Mouse (Mus musculus) testis, adult 2 months (tissue): ENCODE data around the gene H2-T23.

Experiments
- CTCF ChIP-seq: fragments of 200-500 bp; IDR thresholded peaks from 2 replicates; pipeline ENCODE4 v1.5.1; 2012; ENCODE audit warnings: low read depth, mild to moderate bottlenecking, inconsistent platforms, low read length, moderate library complexity; ENCODE audit not compliant: control insufficient read depth, insufficient read depth, insufficient replicate concordance
- POLR2A ChIP-seq: fragments of 200-500 bp; IDR thresholded peaks from 2 replicates; pipeline ENCODE4 v1.6.1; 2012; ENCODE audit warnings: low read depth, mild to moderate bottlenecking, inconsistent platforms, low read length, moderate library complexity; ENCODE audit not compliant: control insufficient read depth

- no peak for TF ChIP-seq CTCF
- TF ChIP-seq POLR2A, result no peak
These were observed 13.7 kb downstream of the H2-T23 start for GRCm38 (mm10) chr17:36018979-36019378.
